Mouse (Mus musculus): Measurements from ENCODE around the gene Gstt1.

DNA sequence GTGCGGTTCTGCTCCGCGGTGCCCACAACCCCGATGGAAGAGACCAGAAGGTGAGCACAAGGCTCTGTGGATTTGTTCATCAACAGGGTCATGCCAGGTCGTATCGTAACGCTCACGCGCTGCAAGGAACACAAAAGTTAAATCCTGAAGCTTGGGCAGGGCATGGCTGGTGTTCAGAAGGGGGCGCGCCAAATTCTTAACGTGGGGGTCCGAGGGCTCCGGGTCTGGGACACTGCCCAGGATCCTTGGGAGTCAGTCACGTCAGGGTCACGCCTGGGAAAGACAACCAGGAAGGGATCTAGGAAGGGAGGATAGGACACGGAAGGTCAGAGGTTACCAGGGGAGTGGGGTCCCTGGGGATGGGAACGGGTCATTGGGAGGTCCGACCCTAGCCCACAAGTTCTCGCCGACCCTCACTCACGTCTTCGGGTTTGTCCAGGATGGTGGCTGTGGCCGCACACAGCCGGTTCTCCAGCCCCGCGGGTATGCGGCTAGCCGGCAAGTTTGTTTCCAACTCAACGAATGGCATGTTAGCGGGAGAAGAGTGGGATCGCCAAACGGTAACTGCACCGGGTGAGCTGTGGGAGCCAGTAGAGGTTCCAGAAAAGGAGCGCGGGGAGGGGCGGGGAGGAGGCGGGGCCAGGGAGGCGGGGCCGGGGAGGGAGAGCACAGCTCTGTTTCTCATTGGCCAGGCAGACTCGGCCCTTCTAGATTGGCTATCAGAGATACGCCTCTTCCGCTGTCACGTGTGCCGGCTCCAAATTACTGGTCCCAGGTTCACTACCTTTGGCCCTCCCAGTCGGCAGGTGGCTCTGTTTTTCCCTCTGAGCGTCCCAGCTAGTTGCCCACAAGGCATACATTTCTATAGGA is 25.4 kb downstream of the Gstt1 start, which contains the start of gene Ddt:
- TF ChIP-seq POLR2A (IDR thresholded peaks at IDR 0.05; ENCODE audit: borderline replicate concordance, extremely low read depth, insufficient read depth, insufficient read length, poor library complexity, severe bottlenecking) (no peak), CTCF (IDR thresholded peaks at IDR 0.05; ENCODE audit: borderline replicate concordance, extremely low read depth, insufficient read depth, insufficient read length) (peak; percentile 16; the same call in 1 of the 2 replicates)

All from brain, embryonic 14.5 days (tissue).